Mouse (Mus musculus) ovary, postnatal 10 days (tissue): ENCODE measurements around the gene Slc44a5.
A peak's percentile ranks its signal among the peaks of the same experiment; 100 is the strongest.
"Not testable (repeated sequence)": the region's sequence is repeated elsewhere in the genome, so short reads cannot be mapped to it uniquely, and the experiment has no call there.

Experiments used
- DNase-seq: peaks from one replicate; pipeline ENCODE4 v3.0.0; 2022; ENCODE audit warnings: low spot score

Gene Slc44a5

GRCm38 (mm10) chr3:154215779-154216178, 242.5 kb downstream of the Slc44a5 start:
- no peak for DNase-seq

DNA sequence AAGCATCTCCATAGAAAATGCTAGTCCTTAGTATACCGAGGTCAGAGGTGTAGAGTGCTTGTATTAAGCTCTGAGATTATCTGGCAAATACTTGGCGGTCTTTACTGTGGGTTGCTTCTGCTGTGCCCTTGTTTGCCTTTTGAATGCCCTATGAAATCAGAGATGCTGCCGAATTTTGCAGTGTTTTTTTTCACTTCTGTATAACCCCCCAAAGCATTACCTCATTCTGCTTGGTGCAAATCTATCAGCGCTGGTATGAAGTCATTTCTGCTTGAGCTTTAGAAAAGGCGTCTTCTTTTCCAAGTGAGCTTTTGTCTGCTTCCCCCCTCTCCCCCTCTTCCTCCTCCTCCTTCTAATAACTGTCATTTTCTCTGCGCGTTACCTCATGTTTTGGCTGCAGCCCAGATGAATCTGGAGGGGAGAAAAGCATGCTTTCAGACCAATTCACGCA, 248.9 kb downstream of the Slc44a5 start:
- no peak for DNase-seq

GRCm38 (mm10) chr3:154222688-154223087, 249.5 kb downstream of the Slc44a5 start:
- DNase-seq, result no peak

GRCm38 (mm10) chr3:154226100-154226752, 253.0 kb downstream of the Slc44a5 start:
- DNase-seq, result peak; percentile 21

- no peak for DNase-seq
Observed at GRCm38 (mm10) chr3:154244932-154245331, 271.7 kb downstream of the Slc44a5 start.

DNA sequence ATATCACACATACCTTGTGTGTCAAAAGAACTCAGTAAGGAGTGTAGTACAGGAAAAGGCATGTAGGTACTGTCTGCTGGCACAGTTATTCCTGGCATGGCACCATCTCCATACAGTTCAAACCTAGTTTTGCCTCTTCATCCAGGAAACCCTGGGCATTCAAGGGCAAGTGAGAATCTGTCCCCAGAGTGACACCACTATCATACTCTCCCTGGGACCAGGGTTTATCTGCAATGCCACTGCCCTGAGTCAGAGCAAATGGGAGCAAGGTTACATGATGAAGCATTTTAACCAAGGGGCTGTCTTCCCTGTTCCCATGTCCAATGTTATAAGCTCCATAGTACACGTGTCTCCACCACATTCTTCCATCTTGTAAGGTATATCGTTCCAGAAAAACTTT, 278.2 kb downstream of the Slc44a5 start:
- no peak for DNase-seq

DNA sequence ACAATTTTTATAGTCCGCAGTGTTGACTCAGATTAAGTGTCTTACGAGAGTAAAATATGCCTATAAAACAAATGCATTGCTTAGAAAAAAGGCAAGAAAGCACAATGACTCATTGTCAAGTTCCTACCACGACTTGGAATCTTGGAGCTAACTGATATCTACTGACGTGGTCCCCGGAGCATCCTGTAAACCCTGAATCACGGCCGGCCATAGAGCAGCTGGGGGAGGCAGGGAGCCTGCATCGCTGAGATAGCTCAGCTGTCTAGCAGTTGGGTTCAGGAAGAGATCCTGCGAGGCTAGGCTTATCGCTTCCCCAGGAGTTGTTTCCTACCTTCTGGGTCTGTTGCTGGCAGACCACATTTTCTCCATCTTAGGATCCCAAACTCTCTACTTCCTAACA, 279.0 kb downstream of the Slc44a5 start:
- no peak for DNase-seq

DNA sequence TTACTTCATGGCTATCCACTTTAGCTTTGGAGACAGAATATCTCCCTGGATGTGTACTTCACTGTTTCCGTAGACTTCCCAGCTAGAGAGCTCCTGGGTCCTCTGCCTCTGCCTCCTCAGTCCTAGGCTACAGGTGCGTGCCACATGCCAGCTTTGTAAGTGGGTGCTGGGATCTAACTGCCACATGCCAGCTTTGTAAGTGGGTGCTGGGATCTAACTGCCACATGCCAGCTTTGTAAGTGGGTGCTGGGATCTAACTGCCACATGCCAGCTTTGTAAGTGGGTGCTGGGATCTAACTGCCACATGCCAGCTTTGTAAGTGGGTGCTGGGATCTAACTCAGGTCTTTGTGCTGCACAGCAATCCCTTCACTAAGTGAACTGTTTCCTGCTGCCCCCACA, 281.0 kb downstream of the Slc44a5 start:
- DNase-seq, result not testable (repeated sequence)

DNA sequence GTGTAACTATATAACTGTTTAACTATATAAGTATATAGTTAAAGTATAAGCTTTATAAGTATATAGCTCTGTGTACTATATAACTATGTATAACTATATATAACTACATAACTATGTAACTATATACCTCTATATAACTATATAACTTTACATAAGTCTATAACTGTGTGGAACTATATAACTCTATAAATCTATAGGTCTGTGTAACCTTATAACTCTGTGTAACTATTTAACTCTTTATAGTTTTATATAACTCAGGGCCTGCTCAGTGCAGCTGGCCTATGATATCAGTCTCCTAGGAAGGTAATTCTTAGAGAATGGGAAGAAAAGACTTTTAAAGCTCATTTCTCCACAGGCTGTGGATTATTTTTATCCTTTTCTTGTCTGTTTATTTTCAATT, 284.1 kb downstream of the Slc44a5 start:
- DNase-seq, result no peak

GRCm38 (mm10) chr3:154268313-154268712, 295.1 kb downstream of the Slc44a5 start:
- no peak for DNase-seq

- peak; percentile 57 for DNase-seq
Observed at GRCm38 (mm10) chr3:154269757-154270366, 296.6 kb downstream of the Slc44a5 start.

DNA sequence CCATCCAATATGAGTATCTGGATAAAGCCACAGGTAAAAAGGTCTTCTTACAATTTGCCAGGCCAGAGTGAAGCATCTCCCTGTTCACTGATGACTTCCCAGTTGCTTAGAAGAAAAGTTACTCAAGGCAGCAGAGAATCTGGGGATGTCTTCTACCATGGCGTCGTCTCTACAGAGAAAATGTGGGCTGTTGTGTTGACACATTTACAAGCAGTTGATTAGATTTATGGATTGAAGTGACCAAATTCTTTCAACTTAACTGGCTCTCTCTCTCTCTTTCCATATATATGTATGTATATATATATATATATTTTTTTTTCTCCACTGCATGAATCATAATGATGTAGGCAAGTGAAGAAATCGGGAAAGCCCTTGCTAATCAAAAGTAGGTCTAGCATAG, 301.4 kb downstream of the Slc44a5 start:
- no peak for DNase-seq

DNA sequence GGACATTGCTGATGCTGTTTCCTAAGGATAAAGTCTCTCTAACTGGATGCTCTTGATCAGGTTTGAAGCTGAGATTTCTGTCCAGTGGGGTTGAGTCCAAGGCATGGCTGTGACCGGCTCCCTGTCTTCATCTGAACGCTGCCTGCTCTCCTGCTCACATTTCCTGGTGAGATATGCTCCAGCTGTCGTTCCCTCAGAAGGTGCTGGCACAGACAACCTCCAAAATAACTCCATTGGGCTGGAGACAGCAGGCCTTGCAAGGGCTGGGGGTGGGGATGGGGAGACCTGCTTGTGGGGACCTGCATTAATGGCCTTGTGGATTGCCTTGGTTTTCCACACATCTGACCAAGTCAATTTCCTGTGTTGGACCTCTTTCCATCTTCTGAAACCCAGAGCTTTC, 311.0 kb downstream of the Slc44a5 start:
- no peak for DNase-seq

GRCm38 (mm10) chr3:154285351-154285750, 312.1 kb downstream of the Slc44a5 start:
- DNase-seq, result no peak

GRCm38 (mm10) chr3:154287217-154287616, 314.0 kb downstream of the Slc44a5 start:
- no peak for DNase-seq

GRCm38 (mm10) chr3:154288429-154289069, 315.3 kb downstream of the Slc44a5 start:
- DNase-seq, result no peak

DNA sequence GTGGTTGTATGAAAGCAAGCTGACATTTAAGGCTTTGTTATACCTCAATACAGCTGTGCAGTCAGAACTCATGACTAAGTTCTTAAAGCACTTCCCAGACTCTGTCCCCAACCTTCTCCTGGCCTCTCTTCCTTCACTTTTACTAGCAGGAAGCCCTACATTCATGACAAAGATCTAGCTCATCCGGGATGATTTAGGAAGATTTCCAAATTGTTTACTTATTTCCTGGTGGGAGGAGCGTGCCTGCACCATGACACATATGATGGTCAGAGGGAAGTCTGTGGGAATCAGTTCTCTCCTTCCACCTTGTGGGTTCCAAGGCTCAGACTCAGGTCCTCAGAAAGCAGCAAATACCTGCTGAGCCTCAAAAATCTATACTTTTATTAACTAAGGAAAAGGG, 317.1 kb downstream of the Slc44a5 start:
- DNase-seq, result no peak

DNA sequence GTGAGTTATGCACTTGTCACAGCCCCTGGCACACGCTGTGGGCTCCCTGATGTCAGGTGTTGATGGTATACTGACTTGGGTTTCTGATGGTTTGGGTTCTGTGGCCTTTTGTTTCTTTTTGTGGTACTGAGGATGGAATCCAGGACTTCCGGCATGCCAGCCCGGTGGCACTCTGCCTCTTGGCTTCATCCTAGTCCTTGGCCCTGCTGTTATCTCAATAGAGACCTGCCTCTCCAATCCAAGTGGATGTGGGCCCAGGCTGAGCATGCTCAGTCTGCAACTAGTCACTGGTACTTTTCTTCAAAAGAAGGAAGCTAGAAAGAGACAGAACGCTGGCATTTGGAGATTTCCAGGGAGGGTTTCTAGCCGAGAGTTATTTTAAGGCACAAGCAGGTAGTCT, 318.9 kb downstream of the Slc44a5 start:
- no peak for DNase-seq

- DNase-seq, result no peak
Observed at GRCm38 (mm10) chr3:154293839-154294490, 320.7 kb downstream of the Slc44a5 start.

GRCm38 (mm10) chr3:154294924-154295834, 321.9 kb downstream of the Slc44a5 start:
- no peak for DNase-seq

DNA sequence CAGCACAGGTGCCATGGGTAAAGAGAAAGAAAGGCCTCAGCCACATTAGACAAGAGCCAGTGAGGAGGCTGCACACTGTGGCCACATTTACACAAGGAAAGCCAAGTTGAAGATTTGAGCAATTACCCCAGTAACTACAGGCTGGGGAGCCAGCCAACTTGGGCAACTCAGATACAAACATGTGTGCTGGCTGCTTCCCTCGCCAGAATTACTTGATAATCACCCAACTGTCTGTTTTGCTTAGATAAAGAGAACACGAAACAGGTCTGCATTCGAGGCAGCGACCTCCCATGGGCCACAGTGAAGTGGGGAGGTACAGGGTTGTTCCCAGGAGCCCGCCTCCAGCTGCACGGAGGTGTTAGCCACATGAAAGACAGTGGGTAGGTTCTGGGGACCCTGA, 324.3 kb downstream of the Slc44a5 start:
- DNase-seq, result no peak

- DNase-seq, result no peak
Observed at GRCm38 (mm10) chr3:154298490-154298889, 325.3 kb downstream of the Slc44a5 start.
